In genomic region chr19:7309738-7310330, GRCm38 (mm10) we compare ENCODE assay signal across 8 mouse cellular contexts. TPM values are rescaled to one million over a fixed set of nuclear protein-coding genes. Genes with fewer than 3 reads are reported as not detected.
DNase-seq lines count a peak whose midpoint lies in the region; ATAC-seq lines count a peak whose summit lies in the region.

No protein-coding gene starts in this region.

- no peaks in the 10 kb centered on the region for H3K36me3 ChIP-seq in hindbrain, embryonic 15.5 days
- H3K36me3 ChIP-seq in hindbrain, embryonic 14.5 days (replicated peaks; ENCODE audit: control insufficient read depth, insufficient read depth) = 0 out of 2 replicates have a peak, but pooled peaks cover 4% of the 10 kb centered on the region
- peaks cover 9% of the 10 kb centered on the region for H3K36me3 ChIP-seq in embryonic facial prominence, embryonic 10.5 days (replicated peaks)
- no peaks in the 10 kb centered on the region for H3K36me3 ChIP-seq in limb, embryonic 11.5 days (ENCODE audit: control insufficient read depth, insufficient read depth, low read length)

- peaks cover 67% of the 10 kb centered on the region for H3K4me1 ChIP-seq in hindbrain, embryonic 15.5 days (replicated peaks)
- H3K4me1 ChIP-seq in hindbrain, embryonic 14.5 days (replicated peaks; ENCODE audit: control insufficient read depth, insufficient read depth, low read length) = peaks cover 44% of the 10 kb centered on the region
- peaks cover 66% of the 10 kb centered on the region for H3K4me1 ChIP-seq in embryonic facial prominence, embryonic 10.5 days
- peaks cover 19% of the 10 kb centered on the region for H3K4me1 ChIP-seq in limb, embryonic 11.5 days (ENCODE audit: control insufficient read depth, insufficient read depth, low read length)

- 82% methylated on average over 2 of the region's 2 CpGs for WGBS in hindbrain, embryonic 15.5 days
- 82% methylated on average over 2 of the region's 2 CpGs for WGBS in hindbrain, embryonic 14.5 days
- WGBS in embryonic facial prominence, embryonic 10.5 days = 50% methylated on average over 2 of the region's 2 CpGs
- WGBS in limb, embryonic 11.5 days = 74% methylated on average over 2 of the region's 2 CpGs

- H3K9ac ChIP-seq in hindbrain, embryonic 15.5 days = no peak overlapping the region
- no peak overlapping the region for H3K9ac ChIP-seq in hindbrain, embryonic 14.5 days
- H3K9ac ChIP-seq in limb, embryonic 11.5 days (ENCODE audit: low read length) = no peak overlapping the region

- no peak overlapping the region for H3K4me2 ChIP-seq in hindbrain, embryonic 15.5 days
- no peak overlapping the region for H3K4me2 ChIP-seq in hindbrain, embryonic 14.5 days (replicated peaks)
- no peak overlapping the region for H3K4me2 ChIP-seq in limb, embryonic 11.5 days (ENCODE audit: low read depth, severe bottlenecking)

- DNase-seq in hindbrain, embryonic 14.5 days (ENCODE audit: low spot score) = no peak
- DNase-seq in cerebellum, adult 11 months = peak; percentile 32
- DNase-seq in embryonic facial prominence, embryonic 10.5 days (ENCODE audit: low spot score) = no peak
- no peak for DNase-seq in limb, embryonic 11.5 days (ENCODE audit: low spot score)
- DNase-seq in testis, postnatal 14 days (ENCODE audit: low spot score) = no peak
- DNase-seq in c-Kit-positive CD71-positive TER-119-positive erythroid progenitor cells, embryonic 14.5 days (ENCODE audit: low spot score) = no peak
- DNase-seq in adrenal gland, postnatal 36 days = no peak

- H3K27me3 ChIP-seq in hindbrain, embryonic 15.5 days = no peaks in the 10 kb centered on the region
- no peaks in the 10 kb centered on the region for H3K27me3 ChIP-seq in hindbrain, embryonic 14.5 days (ENCODE audit: control insufficient read depth, insufficient read depth, low read length)
- no peaks in the 10 kb centered on the region for H3K27me3 ChIP-seq in embryonic facial prominence, embryonic 10.5 days (replicated peaks; ENCODE audit: low read depth, poor library complexity, severe bottlenecking)
- H3K27me3 ChIP-seq in limb, embryonic 11.5 days (ENCODE audit: control insufficient read depth, insufficient read depth, low read length) = no peaks in the 10 kb centered on the region

- H3K4me3 ChIP-seq in hindbrain, embryonic 15.5 days = no peak overlapping the region
- no peak overlapping the region for H3K4me3 ChIP-seq in hindbrain, embryonic 14.5 days (replicated peaks; ENCODE audit: low read length)
- H3K4me3 ChIP-seq in embryonic facial prominence, embryonic 10.5 days = no peak overlapping the region
- no peak overlapping the region for H3K4me3 ChIP-seq in limb, embryonic 11.5 days (ENCODE audit: low read depth, low read length)

- 0 out of 2 replicates have a peak overlapping the region, but pooled peaks have one; percentile 51 for H3K27ac ChIP-seq in hindbrain, embryonic 15.5 days (replicated peaks)
- no peak overlapping the region for H3K27ac ChIP-seq in hindbrain, embryonic 14.5 days
- peak overlapping the region; percentile 77; the same call in 1 of the 2 replicates for H3K27ac ChIP-seq in embryonic facial prominence, embryonic 10.5 days (replicated peaks)
- 0 out of 2 replicates have a peak overlapping the region, but pooled peaks have one; percentile 9 for H3K27ac ChIP-seq in limb, embryonic 11.5 days (replicated peaks; ENCODE audit: low read depth, low read length)

- no peaks in the 10 kb centered on the region for H3K9me3 ChIP-seq in hindbrain, embryonic 15.5 days
- no peaks in the 10 kb centered on the region for H3K9me3 ChIP-seq in hindbrain, embryonic 14.5 days (ENCODE audit: control insufficient read depth, low read length)
- no peaks in the 10 kb centered on the region for H3K9me3 ChIP-seq in embryonic facial prominence, embryonic 10.5 days
- H3K9me3 ChIP-seq in limb, embryonic 11.5 days (ENCODE audit: control insufficient read depth, low read length) = no peaks in the 10 kb centered on the region

- ATAC-seq in hindbrain, embryonic 15.5 days (ENCODE audit: low FRiP score, low read depth) = no peak
- ATAC-seq in hindbrain, embryonic 14.5 days (ENCODE audit: low FRiP score) = no peak
- ATAC-seq in limb, embryonic 11.5 days (ENCODE audit: insufficient number of reproducible peaks, low FRiP score, low TSS enrichment, low read depth) = no peak

RNA-seq across cellular contexts. Expression of gene Mark2, which starts 31.8 kb away (rescaled TPM):
- 49.5 and 52.5 TPM in 2 replicates for polyA plus RNA-seq in hindbrain, embryonic 15.5 days (2015; fragmentation: Nextera tagmentation; extraction: Ambion mirVana)
- polyA plus RNA-seq in hindbrain, embryonic 14.5 days (2014; fragmentation: Nextera tagmentation; extraction: Ambion mirVana) = 50.7 and 57.6 TPM in 2 replicates
- 48.5 and 49.1 TPM in 2 replicates for polyA plus RNA-seq in embryonic facial prominence, embryonic 10.5 days (2016; fragmentation: Nextera tagmentation; extraction: Ambion mirVana)
- 46.8 and 53.6 TPM in 2 replicates for polyA plus RNA-seq in limb, embryonic 11.5 days (2014; fragmentation: Nextera tagmentation; extraction: Ambion mirVana)
- total RNA-seq in adrenal gland, postnatal 36 days (2021) = 10 to 100 TPM; 71.9 to 76.4 TPM

RNA-seq across cellular contexts. Expression of gene Rcor2, which starts 42.7 kb away (rescaled TPM):
- polyA plus RNA-seq in hindbrain, embryonic 15.5 days (2015; fragmentation: Nextera tagmentation; extraction: Ambion mirVana) = 24.0 and 32.1 TPM in 2 replicates
- 12.0 and 13.4 TPM in 2 replicates for polyA plus RNA-seq in hindbrain, embryonic 14.5 days (2014; fragmentation: Nextera tagmentation; extraction: Ambion mirVana)
- 51.0 and 58.6 TPM in 2 replicates for polyA plus RNA-seq in embryonic facial prominence, embryonic 10.5 days (2016; fragmentation: Nextera tagmentation; extraction: Ambion mirVana)
- 22.6 and 30.0 TPM in 2 replicates for polyA plus RNA-seq in limb, embryonic 11.5 days (2014; fragmentation: Nextera tagmentation; extraction: Ambion mirVana)
- 1 to 10 TPM; 2.0 to 4.4 TPM for total RNA-seq in adrenal gland, postnatal 36 days (2021)
